Mouse (Mus musculus): ENCODE data around the gene Map2k2. TPM values are rescaled to one million over a fixed set of nuclear protein-coding genes. Genes with fewer than 3 reads are reported as not detected.
A peak's percentile ranks its signal among the peaks of the same experiment; 100 is the strongest.

The Map2k2 gene
- polyA plus RNA-seq, 1 experiment from 2014 or later = 111 TPM

- H3K27me3 ChIP-seq = no peaks in the 10 kb centered on the region
- no peaks in the 10 kb centered on the region for H3K9me3 ChIP-seq (replicated peaks)
- peaks cover 85% of the 10 kb centered on the region for H3K4me1 ChIP-seq (replicated peaks)
- H3K9ac ChIP-seq = no peak overlapping the region
- no peak for ATAC-seq (ENCODE audit: insufficient read depth)
- WGBS (ENCODE audit: insufficient replicate concordance) = 93% methylated on average over 52 of the region's 52 CpGs
- peaks cover 92% of the 10 kb centered on the region for H3K36me3 ChIP-seq (replicated peaks)
- H3K4me3 ChIP-seq (replicated peaks) = no peak overlapping the region
- no peak overlapping the region for H3K4me2 ChIP-seq
- no peak overlapping the region for H3K27ac ChIP-seq (replicated peaks)
These were observed 38.2 kb downstream of the Map2k2 start for GRCm38 (mm10) chr10:81143845-81144437.

GRCm38 (mm10) chr10:81144667-81145066 is 39.0 kb downstream of the Map2k2 start:
- ATAC-seq (ENCODE audit: insufficient read depth) = no peak
- H3K36me3 ChIP-seq (replicated peaks) = peaks cover 92% of the 10 kb centered on the region
- H3K9ac ChIP-seq = no peak overlapping the region
- peaks cover 78% of the 10 kb centered on the region for H3K4me1 ChIP-seq (replicated peaks)
- whole genome bisulfite sequencing (ENCODE audit: insufficient replicate concordance) = 90% methylated on average over 27 of the region's 27 CpGs
- H3K27me3 ChIP-seq = no peaks in the 10 kb centered on the region
- H3K27ac ChIP-seq (replicated peaks) = no peak overlapping the region
- H3K9me3 ChIP-seq (replicated peaks) = no peaks in the 10 kb centered on the region
- H3K4me2 ChIP-seq = no peak overlapping the region
- no peak overlapping the region for H3K4me3 ChIP-seq (replicated peaks)

GRCm38 (mm10) chr10:81145307-81145706 is 39.6 kb downstream of the Map2k2 start:
- Histone ChIP-seq H3K27ac (replicated peaks) (no peak overlapping the region), H3K36me3 (replicated peaks) (peaks cover 98% of the 10 kb centered on the region), H3K27me3 (no peaks in the 10 kb centered on the region), H3K9ac (no peak overlapping the region), H3K9me3 (replicated peaks) (no peaks in the 10 kb centered on the region), H3K4me3 (replicated peaks) (no peak overlapping the region), H3K4me1 (replicated peaks) (peaks cover 73% of the 10 kb centered on the region), H3K4me2 (peak overlapping the region; percentile 30; the same call in 1 of the 2 replicates)
- WGBS (ENCODE audit: insufficient replicate concordance) = 88% methylated on average over 6 of the region's 6 CpGs
- no peak for ATAC-seq (ENCODE audit: insufficient read depth)

- Histone ChIP-seq H3K36me3 (replicated peaks) (peaks cover 99% of the 10 kb centered on the region), H3K27me3 (no peaks in the 10 kb centered on the region), H3K4me2 (peak overlapping the region; percentile 30; the same call in 1 of the 2 replicates), H3K9me3 (replicated peaks) (no peaks in the 10 kb centered on the region), H3K9ac (no peak overlapping the region), H3K4me3 (replicated peaks) (no peak overlapping the region), H3K27ac (replicated peaks) (0 out of 2 replicates have a peak overlapping the region, but pooled peaks have one; percentile 33), H3K4me1 (replicated peaks) (peaks cover 71% of the 10 kb centered on the region)
- WGBS (ENCODE audit: insufficient replicate concordance) = 75% methylated on average over 7 of the region's 7 CpGs
- no peak for ATAC-seq (ENCODE audit: insufficient read depth)
These were observed 40.1 kb downstream of the Map2k2 start for GRCm38 (mm10) chr10:81145778-81146177.

GRCm38 (mm10) chr10:81146296-81146695 is 40.6 kb downstream of the Map2k2 start:
- Histone ChIP-seq H3K27me3 (no peaks in the 10 kb centered on the region), H3K9ac (no peak overlapping the region), H3K9me3 (replicated peaks) (no peaks in the 10 kb centered on the region), H3K27ac (replicated peaks) (peak overlapping the region; percentile 33; the same call in 1 of the 2 replicates), H3K4me2 (peak overlapping the region; percentile 30), H3K4me3 (replicated peaks) (no peak overlapping the region), H3K36me3 (replicated peaks) (peaks cover 100% of the 10 kb centered on the region), H3K4me1 (replicated peaks) (peaks cover 66% of the 10 kb centered on the region)
- WGBS (ENCODE audit: insufficient replicate concordance) = 81% methylated on average over 4 of the region's 4 CpGs
- ATAC-seq (ENCODE audit: insufficient read depth) = no peak

GRCm38 (mm10) chr10:81151261-81151660 is 45.5 kb downstream of the Map2k2 start:
- Histone ChIP-seq H3K27ac (replicated peaks) (no peak overlapping the region), H3K36me3 (replicated peaks) (peaks cover 98% of the 10 kb centered on the region), H3K27me3 (no peaks in the 10 kb centered on the region), H3K9me3 (replicated peaks) (no peaks in the 10 kb centered on the region), H3K4me1 (replicated peaks) (peaks cover 27% of the 10 kb centered on the region), H3K9ac (no peak overlapping the region), H3K4me3 (replicated peaks) (no peak overlapping the region), H3K4me2 (no peak overlapping the region)
- no peak for ATAC-seq (ENCODE audit: insufficient read depth)
- 61% methylated on average over 6 of the region's 6 CpGs for WGBS (ENCODE audit: insufficient replicate concordance)

- peaks cover 17% of the 10 kb centered on the region for H3K4me1 ChIP-seq (replicated peaks)
- 57% methylated on average over 12 of the region's 12 CpGs for WGBS (ENCODE audit: insufficient replicate concordance)
- peaks cover 98% of the 10 kb centered on the region for H3K36me3 ChIP-seq (replicated peaks)
- H3K27ac ChIP-seq (replicated peaks) = no peak overlapping the region; the same call in 1 of the 2 replicates
- no peaks in the 10 kb centered on the region for H3K27me3 ChIP-seq
- no peaks in the 10 kb centered on the region for H3K9me3 ChIP-seq (replicated peaks)
- no peak overlapping the region for H3K4me2 ChIP-seq
- no peak for ATAC-seq (ENCODE audit: insufficient read depth)
- no peak overlapping the region for H3K9ac ChIP-seq
- H3K4me3 ChIP-seq (replicated peaks) = no peak overlapping the region
These were observed 46.9 kb downstream of the Map2k2 start for GRCm38 (mm10) chr10:81152609-81153008.

GRCm38 (mm10) chr10:81154313-81154712 is 48.6 kb downstream of the Map2k2 start:
- Histone ChIP-seq H3K4me3 (replicated peaks) (no peak overlapping the region), H3K36me3 (replicated peaks) (peaks cover 96% of the 10 kb centered on the region), H3K27ac (replicated peaks) (no peak overlapping the region), H3K9me3 (replicated peaks) (no peaks in the 10 kb centered on the region), H3K4me2 (no peak overlapping the region), H3K4me1 (replicated peaks) (peaks cover 21% of the 10 kb centered on the region), H3K9ac (no peak overlapping the region), H3K27me3 (no peaks in the 10 kb centered on the region)
- 91% methylated on average over 12 of the region's 12 CpGs for WGBS (ENCODE audit: insufficient replicate concordance)
- ATAC-seq (ENCODE audit: insufficient read depth) = no peak

- H3K27me3 ChIP-seq = no peaks in the 10 kb centered on the region
- H3K27ac ChIP-seq (replicated peaks) = no peak overlapping the region
- no peaks in the 10 kb centered on the region for H3K9me3 ChIP-seq (replicated peaks)
- ATAC-seq (ENCODE audit: insufficient read depth) = no peak
- H3K9ac ChIP-seq = no peak overlapping the region
- peaks cover 93% of the 10 kb centered on the region for H3K36me3 ChIP-seq (replicated peaks)
- no peak overlapping the region for H3K4me2 ChIP-seq
- WGBS (ENCODE audit: insufficient replicate concordance) = 84% methylated on average over 6 of the region's 6 CpGs
- peaks cover 23% of the 10 kb centered on the region for H3K4me1 ChIP-seq (replicated peaks)
- no peak overlapping the region for H3K4me3 ChIP-seq (replicated peaks)
These were observed 49.0 kb downstream of the Map2k2 start for GRCm38 (mm10) chr10:81154736-81155135.

- H3K4me1 ChIP-seq (replicated peaks) = peaks cover 71% of the 10 kb centered on the region
These were observed 56.0 kb downstream of the Map2k2 start for GRCm38 (mm10) chr10:81161602-81162317.

GRCm38 (mm10) chr10:81162318-81162652 is 56.6 kb downstream of the Map2k2 start:
- no peaks in the 10 kb centered on the region for H3K9me3 ChIP-seq (replicated peaks)
- peaks cover 76% of the 10 kb centered on the region for H3K4me1 ChIP-seq (replicated peaks)
- ATAC-seq (ENCODE audit: insufficient read depth) = no peak
- no peak overlapping the region for H3K4me3 ChIP-seq (replicated peaks)
- peaks cover 63% of the 10 kb centered on the region for H3K36me3 ChIP-seq (replicated peaks)
- H3K27ac ChIP-seq (replicated peaks) = no peak overlapping the region
- no peak overlapping the region for H3K9ac ChIP-seq
- H3K27me3 ChIP-seq = no peaks in the 10 kb centered on the region
- no peak overlapping the region for H3K4me2 ChIP-seq
- 25% methylated on average over 2 of the region's 2 CpGs for WGBS (ENCODE audit: insufficient replicate concordance)

More at GRCm38 (mm10) chr10:81161602-81162317, 56.0 kb downstream of the Map2k2 start:
- WGBS (ENCODE audit: insufficient replicate concordance) = 55% methylated on average over 8 of the region's 8 CpGs
- H3K36me3 ChIP-seq (replicated peaks) = peaks cover 68% of the 10 kb centered on the region
- no peak overlapping the region for H3K9ac ChIP-seq
- no peak overlapping the region for H3K4me3 ChIP-seq (replicated peaks)
- no peak for ATAC-seq (ENCODE audit: insufficient read depth)
- no peak overlapping the region for H3K27ac ChIP-seq (replicated peaks)
- H3K4me2 ChIP-seq = no peak overlapping the region
- H3K27me3 ChIP-seq = no peaks in the 10 kb centered on the region
- no peaks in the 10 kb centered on the region for H3K9me3 ChIP-seq (replicated peaks)

Data from liver, embryonic 15.5 days (tissue).